Mouse (Mus musculus) gastrocnemius, adult 2 months (tissue): ENCODE results near the gene Gnb3. TPM values are rescaled to one million over a fixed set of nuclear protein-coding genes. Genes with fewer than 3 reads are reported as not detected.

Source experiments
- DNase-seq: peaks from one replicate; pipeline ENCODE4 v3.0.0; 2022
- H3K27ac ChIP-seq: fragments of 200-600 bp; 2 replicates; pipeline ENCODE4 v1.8.1; 2022; ENCODE audit warnings: mild to moderate bottlenecking
- H3K4me3 ChIP-seq: fragments of 200-600 bp; 2 replicates; pipeline ENCODE4 v1.8.1; 2022; ENCODE audit warnings: mild to moderate bottlenecking, moderate library complexity
- CTCF ChIP-seq: fragments of 200-600 bp; IDR thresholded peaks from 2 replicates; pipeline ENCODE4 v1.8.1; 2022; ENCODE audit warnings: antibody characterized with exemption, mild to moderate bottlenecking, moderate library complexity
- intact Hi-C: fragments of 180-260 bp; cut with DNase I; formaldehyde crosslinking; loops from one replicate; pipeline ENCODE4 v1.15.1; 2025
- long read RNA-seq, 2 experiments: library from polyadenylated mRNA; stranded (forward); transcript quantifications; one replicate each; pipeline ENCODE4 v2.0.0; 2021
- total RNA-seq, 2 experiments: library from RNA; stranded (reverse); gene quantifications; 2 replicates each; pipeline ENCODE4 v1.2.3; 2021

Gene Gnb3
- 1 to 10 TPM in 1 of 2 experiments, under 1 TPM in 1; 0.75 to 1.4 TPM for total RNA-seq
- long read RNA-seq, experiment 1, partial matches to known transcripts = 0 of 1 reads
- long read RNA-seq, experiment 1, other reads (novel, unspliced or antisense) = 0 of 1 reads
- long read RNA-seq, experiment 2, partial matches to known transcripts = 1 of 2 reads
- long read RNA-seq, experiment 2, other reads (novel, unspliced or antisense) = 0 of 2 reads

GRCm38 (mm10) chr6:124840241-124841167 lies at the start of gene Gnb3:
TSS of gene Gnb3 (minus strand) at chr6:124840275.
- peak within 1 kb of the TSS; percentile 73 for H3K27ac ChIP-seq
- intact Hi-C loops = no loop called here

GRCm38 (mm10) chr6:124888555-124889125 lies 48.6 kb upstream of the Gnb3 start:
- intact Hi-C loops = no loop called here
- no peak for DNase-seq
- no peak for TF ChIP-seq CTCF
- Histone ChIP-seq H3K4me3 (no peak overlapping the region), H3K27ac (no peak overlapping the region)

More at GRCm38 (mm10) chr6:124840241-124841167, at the start of gene Gnb3:
- no peak for DNase-seq
- TF ChIP-seq CTCF = no peak
- peak within 1 kb of the TSS; percentile 34 for H3K4me3 ChIP-seq

- TF ChIP-seq CTCF = no peak
- Histone ChIP-seq H3K4me3 (no peak within 1 kb of the TSS), H3K27ac (no peak within 1 kb of the TSS)
- intact Hi-C loops = no loop called here
- no peak for DNase-seq
These were observed 47.9 kb upstream of the Gnb3 start, which contains the start of gene Cd4 for GRCm38 (mm10) chr6:124887986-124888385. TSS of gene Cd4 (minus strand) at chr6:124888221.

- H3K27ac ChIP-seq = no peak overlapping the region
- H3K4me3 ChIP-seq = no peak overlapping the region
- intact Hi-C loops = no loop called here
- no peak for DNase-seq
- TF ChIP-seq CTCF = no peak
These were observed 45.9 kb upstream of the Gnb3 start for GRCm38 (mm10) chr6:124885956-124886381.

- no peak for TF ChIP-seq CTCF
- Histone ChIP-seq H3K27ac (no peak overlapping the region; the same call in 1 of the 2 replicates), H3K4me3 (no peak overlapping the region)
- no peak for DNase-seq
- intact Hi-C loops = no loop called here
These were observed 44.8 kb upstream of the Gnb3 start for GRCm38 (mm10) chr6:124884714-124885500.

GRCm38 (mm10) chr6:124883351-124883750 lies 43.3 kb upstream of the Gnb3 start:
- no peak overlapping the region for H3K27ac ChIP-seq
- no peak overlapping the region for H3K4me3 ChIP-seq
- DNase-seq = no peak
- intact Hi-C loops = no loop called here
- no peak for TF ChIP-seq CTCF

GRCm38 (mm10) chr6:124881821-124882220 lies 41.7 kb upstream of the Gnb3 start:
- Histone ChIP-seq H3K27ac (no peak overlapping the region), H3K4me3 (no peak overlapping the region)
- no peak for DNase-seq
- intact Hi-C loops = no loop called here
- no peak for TF ChIP-seq CTCF

GRCm38 (mm10) chr6:124879390-124879789 lies 39.3 kb upstream of the Gnb3 start:
- TF ChIP-seq CTCF = no peak
- no peak overlapping the region for H3K27ac ChIP-seq
- no peak overlapping the region for H3K4me3 ChIP-seq
- no peak for DNase-seq
- intact Hi-C loops = no loop called here

GRCm38 (mm10) chr6:124874348-124874747 lies 34.3 kb upstream of the Gnb3 start:
- H3K27ac ChIP-seq = no peak overlapping the region
- no peak for DNase-seq
- no peak for TF ChIP-seq CTCF
- H3K4me3 ChIP-seq = no peak overlapping the region
- intact Hi-C loops = no loop called here

- DNase-seq = no peak
- TF ChIP-seq CTCF = no peak
- Histone ChIP-seq H3K27ac (no peak overlapping the region), H3K4me3 (no peak overlapping the region)
- intact Hi-C loops = no loop called here
These were observed 26.5 kb upstream of the Gnb3 start for GRCm38 (mm10) chr6:124866560-124866959.

GRCm38 (mm10) chr6:124865766-124866362 lies 25.8 kb upstream of the Gnb3 start:
- DNase-seq = no peak
- no peak for TF ChIP-seq CTCF
- H3K4me3 ChIP-seq = no peak overlapping the region
- H3K27ac ChIP-seq = no peak overlapping the region
- intact Hi-C loops = no loop called here
